Mouse (Mus musculus) spleen, adult 18-20 months (tissue): ENCODE results near the gene Cd101.

Source experiments
- DNase-seq, 2 experiments: peaks; one replicate each; pipeline ENCODE4 v3.0.0; 2022; ENCODE audit warnings: mixed read lengths in 2 of 2

Gene Cd101

DNA sequence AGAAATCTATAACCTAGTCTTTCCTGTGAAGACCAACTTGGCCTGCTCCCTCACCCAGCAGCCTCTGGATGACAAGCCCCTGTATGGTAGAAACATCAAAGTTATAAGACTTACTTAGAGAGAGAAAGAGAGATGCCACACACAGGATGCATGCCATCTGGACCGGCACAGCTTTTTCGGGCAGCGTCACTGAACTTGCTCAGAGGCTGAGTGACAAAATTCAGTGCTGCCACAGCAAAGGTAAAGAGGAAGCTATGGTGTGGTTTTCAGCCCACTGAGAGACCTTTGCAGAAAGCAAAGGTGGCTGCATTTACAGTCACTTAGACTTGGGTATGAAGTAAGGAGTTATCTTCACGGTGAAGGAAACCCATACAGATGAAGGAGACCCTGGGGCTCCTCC, at the start of gene Cd101:
TSS of gene Cd101 (minus strand) at position 218 of the 400 bp plus-strand sequence.
- no peak for DNase-seq

DNA sequence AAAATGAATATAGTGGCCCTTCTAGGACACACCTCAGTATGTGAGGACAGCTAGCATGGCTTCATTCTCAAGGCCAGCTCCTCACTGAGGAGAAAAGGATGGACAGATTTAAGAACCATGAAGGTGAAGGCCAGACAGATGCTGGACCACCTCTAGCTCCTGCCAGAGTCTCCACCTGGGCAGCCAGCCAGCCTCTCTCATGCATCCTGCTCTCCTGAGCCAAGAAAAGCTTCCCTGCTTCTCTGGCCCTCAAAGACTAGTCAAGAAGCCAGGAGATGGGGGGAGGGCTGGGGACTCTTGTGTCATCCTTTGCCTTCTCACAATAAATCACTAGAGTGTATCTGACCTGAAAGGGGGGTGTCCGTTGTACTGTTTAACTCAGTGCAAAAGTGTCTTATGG, 49.0 kb upstream of the Cd101 start:
- DNase-seq: no peak

DNA sequence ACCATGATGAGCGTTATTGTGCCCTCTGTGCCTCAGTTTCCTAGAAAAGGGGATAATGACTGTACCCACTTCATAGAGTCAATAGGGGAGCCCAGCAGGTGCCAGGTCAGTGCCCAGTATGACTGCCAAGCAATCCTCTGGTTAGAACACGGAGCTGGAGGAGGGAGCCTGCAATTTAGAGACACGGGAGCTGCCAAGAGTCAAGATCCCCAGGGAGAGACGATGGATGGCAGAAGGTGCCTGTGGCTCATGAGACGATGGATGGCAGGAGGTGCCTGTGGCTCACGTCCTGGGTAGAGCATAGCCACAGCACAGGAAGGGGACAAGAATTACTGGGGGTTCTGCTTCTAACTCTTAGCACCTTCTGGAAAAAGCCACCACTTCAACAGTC, 48.3 kb upstream of the Cd101 start:
- DNase-seq: no peak

DNA sequence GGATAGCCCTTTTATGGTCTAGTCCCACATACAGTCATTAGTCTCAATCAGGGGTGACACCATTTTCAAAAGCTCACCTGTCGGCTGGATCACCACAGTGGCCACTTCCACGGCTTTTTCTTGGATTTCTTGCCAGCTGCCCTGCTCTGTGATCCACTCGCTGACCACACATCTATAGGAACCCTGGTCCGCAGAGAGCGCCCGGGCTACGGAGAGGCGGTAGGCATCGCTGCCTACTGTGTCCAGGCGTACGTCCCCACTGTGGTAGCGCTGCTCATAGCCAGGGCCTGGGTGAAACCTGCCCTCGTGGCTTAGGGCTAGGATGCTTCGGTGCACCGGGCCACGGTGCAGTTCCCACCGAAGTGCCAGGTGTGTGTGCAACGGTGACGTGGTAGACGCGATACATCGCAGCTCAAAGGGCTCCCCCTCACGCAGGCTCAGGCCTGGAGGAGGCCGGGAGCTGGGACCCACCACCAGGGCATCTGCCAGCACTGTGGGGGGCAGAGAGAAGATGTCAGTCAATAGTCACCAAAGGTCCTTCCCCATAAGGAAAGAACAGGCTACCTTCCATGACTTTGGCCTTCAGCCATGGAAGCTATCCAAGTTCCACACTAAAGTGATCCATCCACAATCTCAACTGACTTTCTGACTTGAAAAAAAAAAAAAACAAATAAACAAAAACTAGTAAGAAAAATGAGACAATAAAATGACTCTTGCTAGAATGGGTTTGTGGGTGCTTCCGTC, 47.8 kb upstream of the Cd101 start:
- DNase-seq: no peak

DNA sequence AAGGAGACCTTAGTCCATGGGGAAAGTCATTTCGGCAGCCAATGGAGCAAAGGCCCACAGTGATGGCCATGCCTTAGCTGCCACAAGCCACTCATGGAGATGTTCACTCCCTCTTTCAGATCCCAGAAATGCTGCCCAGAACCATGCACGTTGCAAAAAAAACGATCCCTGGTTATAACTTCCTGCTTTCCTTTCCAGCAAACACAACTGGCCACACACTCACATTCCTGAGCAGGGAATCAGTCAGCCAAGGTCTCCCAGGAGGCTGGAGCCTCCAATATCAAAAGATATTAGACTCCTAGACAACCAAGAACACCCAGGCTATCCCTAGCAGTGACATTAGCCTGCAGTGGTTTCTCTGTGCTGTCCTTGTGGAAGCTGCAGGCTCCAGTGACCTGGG, 46.5 kb upstream of the Cd101 start:
- DNase-seq: no peak

DNA sequence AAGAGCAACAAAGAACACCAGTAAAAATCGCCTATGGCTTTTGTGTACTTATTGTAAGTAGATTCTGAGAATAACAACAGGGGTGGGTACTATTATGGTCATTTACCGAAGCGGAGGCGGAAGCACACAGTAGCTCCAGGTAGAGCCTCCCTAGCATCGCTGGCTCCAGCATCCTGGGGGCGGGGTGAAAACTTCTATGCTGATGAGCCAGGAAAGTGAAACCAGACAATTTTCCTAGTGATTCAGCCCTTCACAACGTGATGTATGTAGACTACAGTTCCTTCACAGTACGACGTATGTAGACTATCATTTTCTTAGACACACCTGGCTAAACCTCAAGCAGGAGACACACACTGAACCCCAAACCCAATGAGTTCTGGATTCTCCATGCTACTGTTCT, 44.0 kb upstream of the Cd101 start:
- DNase-seq: no peak

DNA sequence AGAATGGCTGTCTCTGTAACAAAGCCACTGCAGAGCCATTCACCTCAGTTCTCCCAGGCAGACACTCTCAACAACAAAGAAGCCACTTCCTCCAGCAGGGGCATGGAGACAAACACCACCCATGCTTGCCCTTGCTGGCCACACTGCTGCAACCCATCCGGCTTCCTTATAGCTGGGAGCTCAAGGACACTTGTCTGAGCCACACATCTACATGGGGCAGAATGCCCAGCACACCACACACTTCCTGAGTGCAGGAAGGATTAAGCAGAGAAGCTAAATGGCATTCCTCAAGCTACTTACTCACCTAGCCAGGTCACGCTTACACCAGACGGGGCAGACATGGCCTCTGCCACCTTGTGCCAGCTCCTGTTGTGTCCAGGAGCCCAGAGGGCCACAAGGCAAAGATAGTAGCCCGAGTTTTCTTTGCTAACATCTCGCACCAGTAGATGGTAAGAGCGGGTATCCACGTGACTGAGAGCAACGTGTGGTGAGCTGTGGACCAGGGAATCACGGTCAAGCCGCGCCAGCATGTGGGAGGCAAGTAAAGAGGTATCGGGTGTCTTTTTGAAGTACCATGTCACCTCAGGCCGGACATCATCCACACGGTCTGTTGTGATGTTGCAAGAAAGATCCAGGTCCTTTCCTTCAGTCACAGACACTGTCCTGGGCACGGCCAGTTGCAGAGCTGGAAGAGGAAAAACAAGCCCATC, 43.3 kb upstream of the Cd101 start:
- DNase-seq: no peak

DNA sequence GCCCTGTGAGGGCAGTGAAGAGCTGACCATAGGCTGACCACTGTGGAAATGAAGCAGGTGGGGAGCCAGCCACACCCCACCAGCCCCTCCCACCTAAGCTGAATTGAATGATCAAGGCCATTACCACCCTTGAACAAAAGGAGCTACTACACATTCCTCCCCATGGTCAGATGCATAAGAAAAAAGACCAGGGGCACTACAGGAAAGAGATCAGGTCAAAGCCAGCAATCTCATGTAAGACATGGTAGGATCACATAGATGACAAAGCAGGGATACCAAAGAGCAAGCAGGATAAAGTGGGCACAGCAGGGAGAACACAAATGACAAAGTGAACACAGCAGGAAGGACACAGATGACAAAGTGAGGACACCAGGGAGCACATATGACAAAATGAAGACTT, 42.2 kb upstream of the Cd101 start:
- no peak for DNase-seq

DNA sequence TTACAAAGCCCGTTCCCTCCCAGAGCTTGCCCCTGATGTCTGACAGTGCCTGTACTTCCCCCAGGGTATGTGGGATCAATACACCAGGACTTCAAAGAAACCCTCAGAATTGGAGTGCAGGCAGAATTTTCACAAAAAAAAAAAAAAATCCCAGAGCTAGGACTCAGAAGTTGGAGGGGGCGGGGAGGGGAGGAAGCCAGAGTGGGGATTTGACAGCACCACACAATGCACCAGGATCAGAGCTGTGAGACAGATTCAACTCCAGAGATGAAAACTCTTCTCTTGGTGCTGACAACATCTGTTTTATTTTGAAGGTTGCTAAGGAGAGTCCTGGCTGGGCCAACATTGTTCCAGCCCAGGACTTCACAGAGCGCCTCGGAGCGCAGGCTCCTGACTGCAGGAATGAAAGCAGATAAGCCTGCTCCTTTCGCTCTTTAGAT, 41.5 kb upstream of the Cd101 start:
- DNase-seq: no peak

DNA sequence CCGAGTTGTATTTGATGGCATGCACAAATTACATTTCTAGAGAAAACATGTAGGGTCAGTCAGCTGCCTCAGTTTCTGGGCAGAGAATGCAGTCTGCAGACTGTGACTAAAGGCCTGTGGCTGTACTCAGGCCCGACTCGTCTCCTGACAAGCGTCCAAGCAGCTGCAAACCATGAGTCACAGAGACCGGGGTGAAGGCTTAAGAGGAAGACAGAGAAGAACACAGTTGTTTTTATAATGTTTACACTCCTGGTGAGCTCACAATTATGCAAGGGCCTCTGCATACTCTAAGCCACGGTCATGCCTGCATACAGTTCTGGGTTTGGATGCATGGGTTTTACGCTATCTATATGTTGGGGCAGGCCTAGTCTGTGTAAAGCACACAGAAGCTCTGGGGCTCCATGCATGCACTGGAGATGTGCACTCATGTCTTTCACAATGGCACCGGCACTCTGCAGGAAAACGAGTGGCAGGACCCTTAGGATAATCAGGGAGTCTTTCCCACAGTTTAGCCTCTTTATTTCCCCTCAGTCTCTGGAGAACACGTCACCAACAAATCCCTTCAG, 41.0 kb upstream of the Cd101 start:
- DNase-seq: no peak

DNA sequence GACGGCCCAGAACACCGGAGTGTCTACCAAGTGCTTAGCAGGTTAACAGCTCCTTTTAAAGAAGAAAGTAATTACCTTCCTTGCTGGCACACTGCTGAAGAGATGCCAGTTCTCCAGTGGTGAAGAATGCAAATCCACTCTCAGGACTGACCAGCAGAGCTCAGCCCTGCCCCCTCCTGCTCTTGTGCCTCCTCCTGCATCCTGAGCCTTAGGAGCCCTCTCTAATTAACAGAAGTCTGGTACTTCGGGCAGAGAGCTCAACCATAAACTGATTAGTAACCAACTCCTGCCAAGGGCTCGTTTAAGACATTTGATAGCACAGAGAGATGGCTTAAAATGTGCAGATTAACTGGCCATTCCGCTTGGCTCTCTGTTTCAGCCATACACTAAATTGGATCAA, 39.3 kb upstream of the Cd101 start:
- no peak for DNase-seq

DNA sequence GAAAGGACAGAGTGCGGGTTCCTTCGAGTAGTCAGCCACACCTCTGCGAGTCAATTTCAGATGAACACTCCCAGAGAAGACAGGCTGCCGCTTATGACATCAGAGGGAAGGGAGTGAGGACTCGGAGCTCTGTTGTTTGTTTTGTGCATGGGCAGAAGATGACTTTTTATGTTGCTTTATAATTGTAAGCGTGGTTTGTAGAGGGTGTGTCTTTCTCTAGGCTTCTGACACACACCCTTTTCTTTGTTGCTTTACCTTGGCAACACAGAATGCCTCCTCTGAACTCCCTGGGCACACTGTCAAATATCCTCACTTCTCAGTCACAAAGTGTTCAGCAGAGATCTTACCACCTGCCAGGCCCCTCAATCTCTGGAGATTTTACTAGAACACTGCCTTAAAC, 36.8 kb upstream of the Cd101 start:
- DNase-seq: no peak

DNA sequence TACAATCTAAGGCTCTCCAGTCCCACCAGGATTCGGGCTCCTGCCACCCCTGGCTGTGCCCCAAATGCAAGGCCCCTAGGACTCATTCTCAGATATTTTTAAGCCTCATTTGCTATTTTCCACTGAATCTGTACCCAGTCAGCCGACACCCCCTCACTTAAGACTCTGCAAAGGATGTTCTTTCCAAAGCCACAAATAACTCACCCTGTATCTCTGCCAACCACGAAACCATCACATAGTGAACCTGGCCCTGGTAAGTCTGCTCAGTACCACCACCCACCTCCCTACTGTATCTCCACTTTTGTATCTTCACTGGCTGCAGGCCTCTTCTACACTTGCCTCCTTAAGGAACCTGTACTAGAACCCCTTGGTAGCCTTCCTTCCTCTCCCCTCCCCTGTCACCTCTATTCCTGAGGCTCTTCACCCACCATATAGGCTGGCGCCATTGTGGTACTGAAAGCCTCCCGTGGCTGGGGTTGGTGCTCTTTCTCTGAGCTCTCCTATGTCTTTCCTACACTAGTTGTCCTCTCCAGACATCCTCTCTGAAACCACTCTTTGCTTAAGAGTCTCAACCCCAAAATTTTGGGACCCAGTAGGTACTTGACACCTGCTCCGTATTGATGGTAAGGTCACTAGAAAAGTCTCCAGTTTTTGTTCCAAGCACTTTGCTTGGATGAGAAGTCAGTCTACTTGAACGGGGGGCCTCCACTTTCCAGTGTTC, 32.7 kb upstream of the Cd101 start:
- no peak for DNase-seq

DNA sequence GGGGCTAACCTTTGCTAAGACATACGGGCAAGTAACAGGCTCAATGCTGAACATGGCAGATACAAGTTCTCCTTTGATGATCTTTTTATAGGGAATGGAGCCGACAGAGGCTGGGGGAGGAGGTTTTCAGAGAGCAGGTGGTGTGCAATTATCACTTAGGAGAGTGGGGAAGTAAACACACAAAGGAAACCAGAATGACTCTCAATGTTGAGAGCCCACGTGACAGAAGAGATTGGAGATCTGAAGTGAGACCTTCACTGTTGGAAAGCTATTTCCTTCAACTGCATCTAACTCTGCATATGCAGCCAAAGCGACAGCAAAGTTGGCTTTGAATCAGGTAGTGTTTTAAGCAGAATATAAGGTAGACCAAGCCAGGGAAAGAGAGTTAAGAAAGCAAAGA, 29.9 kb upstream of the Cd101 start:
- DNase-seq: no peak

DNA sequence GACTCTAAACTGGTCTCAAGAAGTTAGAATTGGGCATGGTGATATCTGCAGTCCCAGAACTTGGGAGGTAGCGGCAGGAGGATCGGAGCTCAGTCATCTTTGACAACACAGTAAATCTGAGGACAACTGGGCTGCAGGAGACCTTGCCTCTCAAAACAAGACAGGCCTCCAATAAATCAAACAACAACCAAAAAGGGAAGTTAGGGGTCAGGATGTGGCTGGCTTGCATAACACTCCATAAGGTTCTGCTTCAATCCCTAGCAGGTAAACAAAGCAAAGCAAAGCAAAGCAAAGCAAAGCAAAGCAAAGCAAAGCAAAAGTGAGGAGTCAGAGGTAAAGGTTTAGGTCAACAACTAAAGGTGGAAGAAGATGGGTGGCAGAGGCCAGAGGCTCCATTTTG, 28.8 kb upstream of the Cd101 start:
- DNase-seq: no peak

DNA sequence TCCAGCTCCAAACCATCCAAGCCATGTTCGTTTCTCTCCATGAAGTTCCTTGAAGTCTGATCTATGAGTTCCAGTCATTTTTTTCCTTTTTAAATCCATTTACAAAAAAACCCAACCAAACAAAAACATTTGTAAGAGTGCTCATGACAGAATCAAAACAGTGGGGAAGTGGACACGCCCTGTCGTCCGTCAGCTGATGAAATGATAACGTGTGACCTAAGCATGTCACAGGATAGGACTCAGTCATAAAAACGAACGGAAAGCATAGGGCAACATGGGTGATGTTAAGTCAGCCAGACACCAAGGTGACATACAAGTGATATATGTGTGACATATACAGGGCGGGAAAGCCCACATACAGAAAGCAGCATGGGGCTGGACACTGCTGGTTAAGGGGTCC, 25.9 kb upstream of the Cd101 start:
- DNase-seq: no peak

DNA sequence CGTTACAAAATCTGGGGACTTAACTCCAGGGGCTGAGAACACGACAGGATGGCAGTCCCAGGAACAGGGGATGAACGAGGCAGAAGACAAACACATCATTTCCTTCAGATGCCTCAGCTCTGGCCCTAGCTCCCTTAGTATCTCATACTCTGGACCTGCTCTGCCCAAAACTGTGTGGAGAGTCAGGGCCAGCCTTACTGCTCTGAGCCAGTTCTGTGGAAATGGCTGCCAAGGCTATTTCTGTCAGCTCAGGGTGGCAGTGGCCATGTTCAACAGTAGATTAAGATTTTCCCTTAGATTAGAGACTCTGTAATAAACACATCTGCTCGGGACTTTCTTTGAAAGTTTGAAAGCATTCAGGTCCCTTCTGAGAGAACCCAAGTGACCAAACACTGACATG, 22.2 kb upstream of the Cd101 start:
- DNase-seq: no peak

DNA sequence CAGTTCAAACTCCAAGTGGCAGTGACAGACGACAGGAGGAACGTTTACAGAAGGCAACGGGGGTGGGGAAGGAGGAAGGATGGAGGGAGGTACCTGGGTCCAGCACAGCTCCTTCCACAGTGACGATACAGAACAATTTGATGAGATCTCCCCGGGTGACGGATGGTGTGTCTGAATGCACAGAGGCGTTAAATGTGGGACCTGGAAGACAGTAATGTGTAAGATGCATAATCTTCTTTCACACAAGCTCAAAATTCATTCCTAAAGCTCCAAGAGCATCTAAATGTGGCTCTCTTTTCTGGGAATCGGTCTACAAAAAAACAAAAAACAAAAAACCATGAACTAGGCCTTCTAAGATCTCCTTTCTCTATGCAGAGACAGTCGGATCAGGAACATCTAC, 20.6 kb upstream of the Cd101 start:
- no peak for DNase-seq

DNA sequence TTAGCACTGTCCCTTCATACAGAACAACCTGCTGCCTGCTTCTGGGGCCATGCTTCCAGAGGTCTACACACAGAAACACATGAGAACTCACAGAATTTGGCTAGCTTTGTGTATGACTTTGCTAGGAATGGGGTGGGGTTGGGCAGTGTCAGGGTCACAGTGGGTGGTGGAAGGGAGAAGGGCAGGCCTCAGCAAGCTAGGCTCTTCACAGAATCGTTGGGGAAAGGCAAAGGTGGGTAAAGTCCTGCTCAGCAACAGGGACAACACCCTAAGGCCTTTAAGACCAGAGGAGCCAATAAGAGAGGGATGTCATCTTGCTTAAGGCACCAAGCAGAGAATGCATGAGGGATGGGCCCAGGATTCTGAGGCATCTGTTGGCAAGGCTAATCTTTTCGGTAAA, 19.4 kb upstream of the Cd101 start:
- no peak for DNase-seq

DNA sequence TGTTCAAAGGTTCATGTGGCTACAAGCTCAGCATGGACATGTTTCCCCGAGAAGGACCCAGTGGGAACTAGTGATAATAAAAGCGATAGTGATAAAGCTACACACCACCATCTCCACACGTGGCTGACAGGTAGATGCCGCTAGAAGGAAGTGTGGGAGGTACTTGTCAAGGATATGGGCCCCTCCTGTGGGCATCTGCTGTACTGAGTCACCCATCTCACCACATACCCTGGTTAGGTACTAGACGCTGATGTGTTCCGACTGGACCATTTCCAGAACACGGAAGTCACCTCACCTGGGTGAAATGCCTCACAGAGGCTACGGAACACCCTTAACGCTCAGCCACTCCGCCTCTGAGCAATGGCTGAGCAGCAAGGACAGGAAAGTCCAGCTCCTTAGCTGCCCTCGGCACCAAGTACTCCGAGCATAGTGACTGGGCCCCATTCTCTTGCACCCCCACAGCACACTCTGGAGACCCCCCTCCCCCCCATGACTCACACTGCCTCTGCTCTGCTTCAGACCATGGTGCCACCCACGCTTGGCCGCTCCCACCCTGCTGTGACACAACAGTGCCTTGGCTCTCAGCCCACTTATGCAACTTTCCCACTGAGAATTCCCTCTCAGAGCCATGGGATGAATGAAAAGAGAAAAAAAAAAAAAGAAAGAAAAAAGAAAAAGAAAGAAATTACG, 18.4 kb upstream of the Cd101 start:
- DNase-seq: no peak

DNA sequence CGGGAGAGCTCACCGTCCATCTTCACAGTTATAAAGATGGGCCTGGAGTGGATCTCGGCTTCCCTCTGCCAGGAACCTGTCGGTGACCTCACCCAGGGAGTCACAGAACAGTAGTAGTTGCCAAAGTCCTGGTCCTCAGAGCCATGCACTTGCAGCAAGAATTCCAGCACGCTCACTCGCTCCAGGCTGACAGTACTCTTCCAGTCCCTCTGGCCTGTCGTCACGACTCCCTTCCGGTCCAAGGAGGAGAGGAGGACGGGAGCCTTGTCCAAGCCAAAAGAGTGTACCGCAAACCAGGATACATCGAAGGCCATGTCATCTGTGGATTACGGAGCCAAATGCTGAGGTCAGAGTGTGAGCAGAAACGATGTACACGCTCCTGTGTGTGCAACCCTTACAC, 16.1 kb upstream of the Cd101 start:
- no peak for DNase-seq

DNA sequence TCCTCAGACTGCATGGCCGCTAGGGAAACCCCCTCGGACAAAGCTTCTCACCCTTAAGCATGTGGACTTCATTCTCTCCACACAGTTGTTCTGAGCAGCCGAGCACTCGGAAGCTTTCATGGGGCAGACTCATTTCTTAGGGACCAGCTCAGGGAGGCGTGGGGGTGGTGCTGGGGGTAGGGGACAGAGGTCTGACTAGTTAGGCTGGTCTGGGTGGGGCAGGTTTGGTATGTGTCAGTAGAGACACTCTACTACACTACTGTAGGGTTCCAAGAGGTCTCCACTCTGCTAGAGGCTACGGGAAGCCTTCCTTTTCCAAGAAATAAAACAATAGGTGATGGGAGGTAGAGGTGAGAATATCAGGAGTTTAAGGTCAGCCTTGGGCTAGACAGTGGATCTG, 15.3 kb upstream of the Cd101 start:
- no peak for DNase-seq

DNA sequence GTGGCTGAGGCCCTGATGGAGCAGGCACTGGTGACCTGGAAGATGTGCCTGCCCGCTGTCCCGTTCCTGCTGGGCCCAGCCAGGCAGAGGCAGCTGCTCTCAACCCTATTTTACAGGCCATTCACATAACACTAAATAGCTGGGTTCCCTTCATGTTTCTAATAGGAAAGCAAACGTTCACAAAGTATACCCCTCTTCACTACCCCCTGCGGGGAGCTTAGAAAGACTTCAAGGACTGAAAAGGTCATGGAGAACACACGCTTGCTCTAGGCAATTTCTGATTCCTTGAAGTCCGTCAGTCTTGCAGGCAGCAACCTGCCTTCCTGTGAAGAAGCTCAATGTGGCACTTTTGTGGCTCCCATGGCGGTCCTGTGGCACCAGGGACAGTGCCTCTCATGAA, 12.6 kb upstream of the Cd101 start:
- no peak for DNase-seq
